Mouse (Mus musculus): ENCODE measurements around the gene Tyw3.

DNA sequence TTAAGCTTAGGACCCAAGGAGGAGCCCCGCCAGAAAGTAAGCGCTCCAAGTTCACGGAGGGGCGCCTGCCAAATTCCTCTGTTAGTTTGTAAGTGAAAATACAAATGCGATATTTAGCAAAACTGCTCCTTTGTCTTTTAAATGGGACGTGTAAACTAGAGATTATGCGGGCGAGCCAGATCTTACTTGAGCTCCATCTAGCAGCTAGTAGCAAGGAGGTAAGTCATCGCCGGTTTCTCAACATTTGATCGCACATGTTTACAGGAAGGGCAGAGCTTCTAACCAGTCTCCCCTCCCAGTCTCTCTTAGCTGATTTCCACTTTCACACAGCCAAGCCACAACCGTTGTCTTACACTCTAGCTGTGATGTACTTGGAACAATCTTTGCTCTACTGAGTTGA, 26.1 kb downstream of the Tyw3 start:
- TF ChIP-seq GATA1 (IDR thresholded peaks at IDR 0.05; ENCODE audit: low read length) (no peak), TAL1 (IDR thresholded peaks at IDR 0.05; ENCODE audit: low read length) (no peak)
